8 mouse cellular contexts compared by ENCODE assay signal in the genomic region with DNA sequence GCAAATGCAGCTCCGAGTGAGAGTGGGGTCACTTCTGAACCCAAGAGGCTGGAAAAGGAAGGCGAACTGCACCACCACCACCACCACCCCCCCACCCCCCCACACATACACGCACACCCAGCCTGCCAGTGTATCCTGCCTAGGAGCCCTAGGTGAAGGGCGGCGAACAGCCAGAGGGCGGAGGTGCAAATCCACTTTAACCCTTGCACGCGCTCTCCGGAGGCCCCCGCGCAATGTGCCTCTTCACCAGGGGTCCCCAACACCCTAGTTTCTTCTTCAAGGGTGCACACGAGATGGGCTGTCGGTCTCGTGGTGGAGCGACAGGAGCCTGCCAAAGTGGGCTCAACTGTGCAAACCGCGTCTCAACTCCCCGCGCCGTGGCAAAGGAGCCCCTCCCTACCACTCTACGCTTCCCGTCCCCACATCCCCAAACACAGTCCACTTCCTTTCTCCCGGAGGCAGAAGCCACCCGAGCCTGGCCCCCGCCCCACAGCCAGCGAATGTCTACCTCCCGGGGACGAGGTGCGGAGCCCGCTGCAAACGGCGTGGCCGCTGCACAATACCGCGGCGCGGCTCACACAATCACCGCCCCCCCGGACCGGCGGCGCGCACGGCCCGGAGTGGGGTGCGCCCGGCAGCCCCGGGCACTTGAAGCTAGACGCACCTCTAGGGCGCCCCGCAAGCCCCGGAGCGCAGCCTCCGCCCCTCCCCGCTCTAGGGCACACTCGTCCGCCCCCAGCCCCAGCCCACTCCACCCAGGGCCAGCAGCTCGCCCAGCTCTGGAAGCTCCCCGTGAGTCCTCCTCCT. TPM values are rescaled to one million over a fixed set of nuclear protein-coding genes. Genes with fewer than 3 reads are reported as not detected.
A peak's percentile ranks its signal among the peaks of the same experiment; 100 is the strongest.
DNase-seq lines count a peak whose midpoint lies in the region; ATAC-seq and TF ChIP-seq lines count a peak whose summit lies in the region.

No protein-coding gene starts in this region.

- peak overlapping the region; percentile 98 for H3K4me2 ChIP-seq in heart, embryonic 12.5 days
- H3K4me2 ChIP-seq in kidney, postnatal 0 days (ENCODE audit: low read length): peak overlapping the region; percentile 99

- under 1% methylated on average over 57 of the region's 59 CpGs for WGBS in heart, embryonic 12.5 days
- 1% methylated on average over 58 of the region's 59 CpGs for WGBS in kidney, postnatal 0 days
- 1% methylated on average over 59 of the region's 59 CpGs for WGBS in small intestine, adult 2 months

- peaks cover 1% of the 10 kb centered on the region; the same call in 1 of the 2 replicates for H3K4me1 ChIP-seq in cortical plate, adult 2 months (ENCODE audit: control insufficient read depth, insufficient read depth, low read length)
- H3K4me1 ChIP-seq in heart, embryonic 12.5 days (replicated peaks): peaks cover 53% of the 10 kb centered on the region
- peaks cover 25% of the 10 kb centered on the region for H3K4me1 ChIP-seq in kidney, postnatal 0 days (replicated peaks; ENCODE audit: insufficient read depth, low read length)
- H3K4me1 ChIP-seq in small intestine, adult 2 months (ENCODE audit: control insufficient read depth, insufficient read depth, insufficient read length, low read length): peaks cover 24% of the 10 kb centered on the region

- peak overlapping the region; percentile 90 for H3K9ac ChIP-seq in heart, embryonic 12.5 days
- peak overlapping the region; percentile 81 for H3K9ac ChIP-seq in kidney, postnatal 0 days (ENCODE audit: low read depth, low read length)

- intact Hi-C loops in left cerebral cortex, postnatal 25 days (cut with DNase I): no loop called here

- H3K36me3 ChIP-seq in heart, embryonic 12.5 days: no peaks in the 10 kb centered on the region
- no peaks in the 10 kb centered on the region for H3K36me3 ChIP-seq in kidney, postnatal 0 days (ENCODE audit: insufficient read depth, low read length)
- H3K36me3 ChIP-seq in small intestine, adult 2 months (ENCODE audit: control insufficient read depth, insufficient read depth, low read length): no peaks in the 10 kb centered on the region

- peak overlapping the region; percentile 86 for H3K27ac ChIP-seq in cortical plate, adult 2 months (ENCODE audit: insufficient read depth, low read length)
- peak overlapping the region; percentile 87 for H3K27ac ChIP-seq in heart, embryonic 12.5 days (ENCODE audit: poor library complexity, severe bottlenecking)
- peak overlapping the region; percentile 82 for H3K27ac ChIP-seq in kidney, postnatal 0 days
- peak overlapping the region; percentile 86 for H3K27ac ChIP-seq in small intestine, adult 2 months (ENCODE audit: insufficient read depth, low read depth, low read length)

- no peak for TF ChIP-seq CTCF in cortical plate, adult 2 months (IDR thresholded peaks at IDR 0.05; ENCODE audit: extremely low read depth, insufficient read depth, low read length)
- no peak for TF ChIP-seq CTCF in kidney, postnatal 0 days (IDR thresholded peaks at IDR 0.05; ENCODE audit: low read depth)
- TF ChIP-seq CTCF in small intestine, adult 2 months (IDR thresholded peaks at IDR 0.05; ENCODE audit: extremely low read depth, insufficient read length, insufficient replicate concordance, low read depth, low read length): no peak

- H3K4me3 ChIP-seq in cortical plate, adult 2 months (ENCODE audit: insufficient read depth, low read length): peak overlapping the region; percentile 47
- H3K4me3 ChIP-seq in heart, embryonic 12.5 days: peak overlapping the region; percentile 71
- peak overlapping the region; percentile 86 for H3K4me3 ChIP-seq in kidney, postnatal 0 days (replicated peaks; ENCODE audit: low read depth, low read length)
- H3K4me3 ChIP-seq in small intestine, adult 2 months (ENCODE audit: low read depth, low read length): peak overlapping the region; percentile 92

- H3K27me3 ChIP-seq in heart, embryonic 12.5 days (replicated peaks): no peaks in the 10 kb centered on the region
- H3K27me3 ChIP-seq in kidney, postnatal 0 days (ENCODE audit: insufficient read depth, low read length): no peaks in the 10 kb centered on the region
- no peaks in the 10 kb centered on the region for H3K27me3 ChIP-seq in small intestine, adult 2 months (ENCODE audit: control insufficient read depth, insufficient read depth, low read length)

- H3K9me3 ChIP-seq in heart, embryonic 12.5 days (replicated peaks): no peaks in the 10 kb centered on the region
- no peaks in the 10 kb centered on the region for H3K9me3 ChIP-seq in kidney, postnatal 0 days (replicated peaks; ENCODE audit: low read length)

- no peak for TF ChIP-seq POLR2A in cortical plate, adult 2 months (IDR thresholded peaks at IDR 0.05; ENCODE audit: extremely low read depth, insufficient read depth, low read length)
- no peak for TF ChIP-seq POLR2A in small intestine, adult 2 months (IDR thresholded peaks at IDR 0.05; ENCODE audit: low read depth, low read length)

- peak; percentile 22 to 45 for DNase-seq in left cerebral cortex, postnatal 25 days (ENCODE audit: low spot score in 2 of 2)
- DNase-seq in left cerebral cortex, adult 8-10 months (ENCODE audit: low spot score in 2 of 2): no peak
- peak; percentile 66 for DNase-seq in kidney, postnatal 0 days (ENCODE audit: low spot score)
- DNase-seq in lung, postnatal 4 days: peak; percentile 68 to 75

- ATAC-seq in heart, embryonic 12.5 days (ENCODE audit: insufficient number of reproducible peaks, low FRiP score): peak; percentile 58
- ATAC-seq in kidney, postnatal 0 days (replicated peaks; ENCODE audit: low FRiP score, low read depth): peak; percentile 52
- no peak for ATAC-seq in activated CD4-positive, CD25-positive, alpha-beta regulatory T cell, adult 4 months

RNA-seq across cellular contexts. Expression of a gene that starts 49.0 kb away (rescaled TPM):
- total RNA-seq in left cerebral cortex, postnatal 25 days (2021): not detected
- not detected for total RNA-seq in left cerebral cortex, adult 8-10 months (2022)
- polyA plus RNA-seq in cortical plate, adult 2 months (2012; rRNA removed): not detected in 2 replicates
- polyA plus RNA-seq in heart, embryonic 12.5 days (2016; fragmentation: Nextera tagmentation; extraction: Ambion mirVana): not detected in 2 replicates
- not detected in 2 replicates for polyA plus RNA-seq in kidney, postnatal 0 days (2015; fragmentation: Nextera tagmentation; extraction: Ambion mirVana)
- polyA plus RNA-seq in small intestine, adult 2 months (2012; rRNA removed): not detected in 2 replicates
- not detected for polyA plus RNA-seq in activated CD4-positive, CD25-positive, alpha-beta regulatory T cell, adult 4 months (2017; shearing (Covaris generic))

Comparison
In these comparisons a context has a peak if more than half of its experiments do, and no peak if none do; other contexts are left out.
1. DNase-seq: peak in left cerebral cortex, postnatal 25 days (2 of 2), kidney, postnatal 0 days (single experiment) and lung, postnatal 4 days (2 of 2); none in left cerebral cortex, adult 8-10 months (0 of 2).
2. Peak in every context shown above with its lines, with median percentiles within 50 percentile points of each other: H3K27ac ChIP-seq and H3K4me3 ChIP-seq.